Mouse (Mus musculus): ENCODE data around the gene Kcnj8. TPM values are rescaled to one million over a fixed set of nuclear protein-coding genes. Genes with fewer than 3 reads are reported as not detected.

Kcnj8 gene
- polyA plus RNA-seq, 1 experiment, result not detected

- peaks cover 4% of the 10 kb centered on the region; the same call in 1 of the 2 replicates for H3K9me3 ChIP-seq
- H3K27me3 ChIP-seq (replicated peaks), result peaks cover 51% of the 10 kb centered on the region
Measured at GRCm38 (mm10) chr6:142571629-142572360, 381 bp upstream of the Kcnj8 start.

GRCm38 (mm10) chr6:142570046-142570770 is 1.2 kb downstream of the Kcnj8 start:
- Histone ChIP-seq H3K4me1 (peaks cover 12% of the 10 kb centered on the region), H3K27me3 (replicated peaks) (peaks cover 55% of the 10 kb centered on the region), H3K4me3 (replicated peaks) (peak overlapping the region; percentile 54), H3K36me3 (replicated peaks; ENCODE audit: low read length) (no peaks in the 10 kb centered on the region), H3K9me3 (peaks cover 14% of the 10 kb centered on the region)
- TF ChIP-seq FLI1 (IDR thresholded peaks at IDR 0.05; ENCODE audit: low read length) (no peak), GATA1 (IDR thresholded peaks at IDR 0.05; ENCODE audit: borderline replicate concordance, low read length) (no peak)

More at GRCm38 (mm10) chr6:142571629-142572360, 381 bp upstream of the Kcnj8 start:
- H3K4me1 ChIP-seq, result peaks cover 12% of the 10 kb centered on the region
- peak overlapping the region; percentile 87 for H3K4me3 ChIP-seq (replicated peaks)
- TF ChIP-seq FLI1 (IDR thresholded peaks at IDR 0.05; ENCODE audit: low read length) (no peak), GATA1 (IDR thresholded peaks at IDR 0.05; ENCODE audit: borderline replicate concordance, low read length) (no peak)
- no peaks in the 10 kb centered on the region for H3K36me3 ChIP-seq (replicated peaks; ENCODE audit: low read length)

GRCm38 (mm10) chr6:142568713-142569357 is 2.6 kb downstream of the Kcnj8 start:
- Histone ChIP-seq H3K27me3 (replicated peaks) (peaks cover 57% of the 10 kb centered on the region), H3K4me1 (peaks cover 12% of the 10 kb centered on the region), H3K4me3 (replicated peaks) (no peak overlapping the region), H3K9me3 (peaks cover 14% of the 10 kb centered on the region), H3K36me3 (replicated peaks; ENCODE audit: low read length) (no peaks in the 10 kb centered on the region)
- TF ChIP-seq GATA1 (IDR thresholded peaks at IDR 0.05; ENCODE audit: borderline replicate concordance, low read length) (no peak), FLI1 (IDR thresholded peaks at IDR 0.05; ENCODE audit: low read length) (no peak)

GRCm38 (mm10) chr6:142567452-142567851 is 4.0 kb downstream of the Kcnj8 start:
- H3K36me3 ChIP-seq (replicated peaks; ENCODE audit: low read length), result no peaks in the 10 kb centered on the region
- peaks cover 12% of the 10 kb centered on the region for H3K4me1 ChIP-seq
- peaks cover 47% of the 10 kb centered on the region for H3K27me3 ChIP-seq (replicated peaks)
- TF ChIP-seq FLI1 (IDR thresholded peaks at IDR 0.05; ENCODE audit: low read length), result no peak
- TF ChIP-seq GATA1 (IDR thresholded peaks at IDR 0.05; ENCODE audit: borderline replicate concordance, low read length), result no peak
- H3K9me3 ChIP-seq, result peaks cover 14% of the 10 kb centered on the region
- no peak overlapping the region for H3K4me3 ChIP-seq (replicated peaks)

- H3K36me3 ChIP-seq (replicated peaks; ENCODE audit: low read length), result no peaks in the 10 kb centered on the region
- H3K27me3 ChIP-seq (replicated peaks), result peaks cover 21% of the 10 kb centered on the region
- H3K4me1 ChIP-seq, result peaks cover 6% of the 10 kb centered on the region
- no peak for TF ChIP-seq FLI1 (IDR thresholded peaks at IDR 0.05; ENCODE audit: low read length)
- no peak overlapping the region for H3K4me3 ChIP-seq (replicated peaks)
- peaks cover 10% of the 10 kb centered on the region for H3K9me3 ChIP-seq
Measured at GRCm38 (mm10) chr6:142564746-142565145, 6.7 kb downstream of the Kcnj8 start.

- Histone ChIP-seq H3K27me3 (replicated peaks) (peaks cover 6% of the 10 kb centered on the region), H3K4me3 (replicated peaks) (peak overlapping the region; percentile 38), H3K36me3 (replicated peaks; ENCODE audit: low read length) (no peaks in the 10 kb centered on the region), H3K4me1 (peaks cover 6% of the 10 kb centered on the region), H3K9me3 (peaks cover 8% of the 10 kb centered on the region)
- TF ChIP-seq GATA1 (IDR thresholded peaks at IDR 0.05; ENCODE audit: borderline replicate concordance, low read length) (no peak), FLI1 (IDR thresholded peaks at IDR 0.05; ENCODE audit: low read length) (no peak)
Measured at GRCm38 (mm10) chr6:142561151-142561550, 10.3 kb downstream of the Kcnj8 start.

GRCm38 (mm10) chr6:142558772-142559679 is 12.4 kb downstream of the Kcnj8 start:
- peaks cover 2% of the 10 kb centered on the region for H3K27me3 ChIP-seq (replicated peaks)
- H3K36me3 ChIP-seq (replicated peaks; ENCODE audit: low read length), result no peaks in the 10 kb centered on the region
- peaks cover 6% of the 10 kb centered on the region for H3K4me1 ChIP-seq
- TF ChIP-seq FLI1 (IDR thresholded peaks at IDR 0.05; ENCODE audit: low read length) (no peak), GATA1 (IDR thresholded peaks at IDR 0.05; ENCODE audit: borderline replicate concordance, low read length) (no peak)
- no peak overlapping the region for H3K4me3 ChIP-seq (replicated peaks)
- no peaks in the 10 kb centered on the region for H3K9me3 ChIP-seq

GRCm38 (mm10) chr6:142558076-142558475 is 13.3 kb downstream of the Kcnj8 start:
- H3K27me3 ChIP-seq (replicated peaks), result no peaks in the 10 kb centered on the region
- H3K4me3 ChIP-seq (replicated peaks), result no peak overlapping the region
- no peaks in the 10 kb centered on the region for H3K36me3 ChIP-seq (replicated peaks; ENCODE audit: low read length)
- no peak for TF ChIP-seq FLI1 (IDR thresholded peaks at IDR 0.05; ENCODE audit: low read length)
- no peak for TF ChIP-seq GATA1 (IDR thresholded peaks at IDR 0.05; ENCODE audit: borderline replicate concordance, low read length)
- H3K9me3 ChIP-seq, result no peaks in the 10 kb centered on the region
- peaks cover 6% of the 10 kb centered on the region for H3K4me1 ChIP-seq

GRCm38 (mm10) chr6:142555988-142556387 is 15.4 kb downstream of the Kcnj8 start:
- no peaks in the 10 kb centered on the region for H3K27me3 ChIP-seq (replicated peaks)
- no peaks in the 10 kb centered on the region for H3K36me3 ChIP-seq (replicated peaks; ENCODE audit: low read length)
- H3K4me1 ChIP-seq, result peaks cover 1% of the 10 kb centered on the region
- no peak for TF ChIP-seq GATA1 (IDR thresholded peaks at IDR 0.05; ENCODE audit: borderline replicate concordance, low read length)
- TF ChIP-seq FLI1 (IDR thresholded peaks at IDR 0.05; ENCODE audit: low read length), result no peak
- H3K4me3 ChIP-seq (replicated peaks), result no peak overlapping the region
- no peaks in the 10 kb centered on the region for H3K9me3 ChIP-seq
